In genomic region chr11:72024193-72024781, GRCm38 (mm10) we compare ENCODE assay signal across 8 mouse cellular contexts. TPM values are rescaled to one million over a fixed set of nuclear protein-coding genes. Genes with fewer than 3 reads are reported as not detected.
A peak's percentile ranks its signal among the peaks of the same experiment; 100 is the strongest.
DNase-seq lines count a peak whose midpoint lies in the region; ATAC-seq and TF ChIP-seq lines count a peak whose summit lies in the region.

No protein-coding gene starts in this region.

- H3K4me2 ChIP-seq in liver, postnatal 0 days (ENCODE audit: low read depth, low read length) = no peak overlapping the region
- H3K4me2 ChIP-seq in neural tube, embryonic 15.5 days = no peak overlapping the region

- no peak for TF ChIP-seq EP300 in liver, postnatal 0 days (IDR thresholded peaks at IDR 0.05; ENCODE audit: low read depth)

- in situ Hi-C loops in Patski (cut with MboI; ENCODE audit: low pct_unique_long_range_greater_than_20kb) = loop anchor here (5.0 to 10.0 kb wide), 3 partner anchors 169 to 677 kb away; no protein-coding TSS in a partner anchor

- H3K36me3 ChIP-seq in liver, postnatal 0 days (replicated peaks; ENCODE audit: insufficient read depth, low read length) = no peaks in the 10 kb centered on the region
- H3K36me3 ChIP-seq in neural tube, embryonic 15.5 days = no peaks in the 10 kb centered on the region

- POLR2A ChIA-PET in Patski (lab: Charles Lee) = no interaction called here

- no peaks in the 10 kb centered on the region for H3K9me3 ChIP-seq in liver, postnatal 0 days (ENCODE audit: low read length)
- no peaks in the 10 kb centered on the region for H3K9me3 ChIP-seq in neural tube, embryonic 15.5 days (replicated peaks)

- WGBS in liver, postnatal 0 days (ENCODE audit: insufficient replicate concordance) = 28% methylated on average over 5 of the region's 5 CpGs
- WGBS in neural tube, embryonic 15.5 days = 24% methylated on average over 5 of the region's 5 CpGs

- H3K4me1 ChIP-seq in liver, postnatal 0 days (ENCODE audit: insufficient read depth) = no peaks in the 10 kb centered on the region
- peaks cover 21% of the 10 kb centered on the region for H3K4me1 ChIP-seq in neural tube, embryonic 15.5 days

- peaks cover 9% of the 10 kb centered on the region for H3K27me3 ChIP-seq in Patski
- 0 out of 2 replicates have a peak, but pooled peaks cover 3% of the 10 kb centered on the region for H3K27me3 ChIP-seq in liver, postnatal 0 days (ENCODE audit: insufficient read depth, low read length)
- peaks cover 11% of the 10 kb centered on the region; the same call in 1 of the 2 replicates for H3K27me3 ChIP-seq in neural tube, embryonic 15.5 days (replicated peaks)

- H3K27ac ChIP-seq in gastrocnemius, adult 2 months = no peak overlapping the region
- H3K27ac ChIP-seq in liver, postnatal 0 days (ENCODE audit: low read depth) = no peak overlapping the region
- no peak overlapping the region for H3K27ac ChIP-seq in neural tube, embryonic 15.5 days (replicated peaks)

- CTCF ChIA-PET in Patski (lab: Charles Lee) = interaction anchor here (0.6 to 7.7 kb wide), 13 partner anchors 8 to 1007 kb away, joined by 3 to 59 read pairs (median 4); partner anchors contain the start of genes Aipl1 and Pimreg

- ATAC-seq in Patski = peak; percentile 75
- ATAC-seq in liver, postnatal 0 days = peak; percentile 73
- peak; percentile 40; the same call in 1 of the 2 replicates for ATAC-seq in neural tube, embryonic 15.5 days (ENCODE audit: low FRiP score)

- DNase-seq in CD4-positive, CD25-positive, alpha-beta regulatory T cell, adult 2 months (ENCODE audit: low read depth, low spot score) = peak; percentile 77
- DNase-seq in Patski (ENCODE audit: low read depth, low spot score) = no peak
- DNase-seq in cerebellum, adult 9-11 months = peak; percentile 80
- peak; percentile 70 for DNase-seq in gastrocnemius, adult 2 months
- DNase-seq in kidney, adult 9 months = peak; percentile 78
- peak; percentile 66 for DNase-seq in liver, postnatal 0 days
- peak; percentile 41 to 54 for DNase-seq in thymus, postnatal 36 days

- TF ChIP-seq CTCF in Patski (IDR thresholded peaks at IDR 0.05) = peak; percentile 82
- TF ChIP-seq CTCF in gastrocnemius, adult 2 months (IDR thresholded peaks at IDR 0.05) = peak; percentile 83
- TF ChIP-seq CTCF in liver, postnatal 0 days (IDR thresholded peaks at IDR 0.05; ENCODE audit: low read depth) = peak; percentile 84

- intact Hi-C loops in gastrocnemius, adult 2 months (cut with DNase I) = loop anchor here (1.0 to 10.0 kb wide), 2 partner anchors 33 to 349 kb away; no protein-coding TSS in a partner anchor

- H3K9ac ChIP-seq in liver, postnatal 0 days (replicated peaks) = no peak overlapping the region
- no peak overlapping the region for H3K9ac ChIP-seq in neural tube, embryonic 15.5 days (replicated peaks)

- 0 out of 2 replicates have a peak overlapping the region, but pooled peaks have one; percentile 17 for H3K4me3 ChIP-seq in gastrocnemius, adult 2 months
- no peak overlapping the region for H3K4me3 ChIP-seq in liver, postnatal 0 days (ENCODE audit: low read depth, low read length)
- H3K4me3 ChIP-seq in neural tube, embryonic 15.5 days (replicated peaks) = no peak overlapping the region

RNA-seq across cellular contexts. Expression of gene Aipl1, which starts 13.0 kb away (rescaled TPM):
- polyA plus RNA-seq in Patski (2021) = 0.18 TPM
- not detected for total RNA-seq in gastrocnemius, adult 2 months (2021)
- polyA plus RNA-seq in liver, postnatal 0 days (2015; fragmentation: Nextera tagmentation; extraction: Ambion mirVana) = 0.05 and 0.11 TPM in 2 replicates
- 0.36 and 0.41 TPM in 2 replicates for polyA plus RNA-seq in neural tube, embryonic 15.5 days (2015; fragmentation: Nextera tagmentation; extraction: Ambion mirVana)

RNA-seq across cellular contexts. Expression of gene Pimreg, which starts 17.5 kb away (rescaled TPM):
- 35.7 TPM for polyA plus RNA-seq in Patski (2021)
- not detected for total RNA-seq in gastrocnemius, adult 2 months (2021)
- polyA plus RNA-seq in liver, postnatal 0 days (2015; fragmentation: Nextera tagmentation; extraction: Ambion mirVana) = 7.0 and 7.4 TPM in 2 replicates
- 19.1 and 33.3 TPM in 2 replicates for polyA plus RNA-seq in neural tube, embryonic 15.5 days (2015; fragmentation: Nextera tagmentation; extraction: Ambion mirVana)
